Mouse (Mus musculus) lung, embryonic 14.5 days (tissue): ENCODE data around the gene Rora. TPM values are rescaled to one million over a fixed set of nuclear protein-coding genes. Genes with fewer than 3 reads are reported as not detected.

Source experiments
- ATAC-seq: fragments of 200-750 bp; cut with Nextera tagmentation; 2 replicates; pipeline ENCODE4 v1.8.0; 2017; ENCODE audit warnings: mild to moderate bottlenecking, moderate TSS enrichment, moderate library complexity; ENCODE audit not compliant: insufficient read depth
- DNase-seq: peaks from one replicate; pipeline ENCODE4 v3.0.0-alpha.2; 2015
- H3K27ac ChIP-seq: fragments of 300-500 bp; sonication (generic); 2 replicates; pipeline ENCODE4 v1.5.1; 2014; ENCODE audit warnings: low read depth, mild to moderate bottlenecking, moderate library complexity
- H3K27me3 ChIP-seq: fragments of 300-500 bp; sonication (generic); 2 replicates; pipeline ENCODE4 v1.6.1; 2014; ENCODE audit warnings: low read length, control low read depth; ENCODE audit not compliant: insufficient read depth
- H3K36me3 ChIP-seq: fragments of 300-500 bp; sonication (generic); 2 replicates; pipeline ENCODE4 v1.6.1; 2014; ENCODE audit warnings: control low read depth; ENCODE audit not compliant: insufficient read depth
- H3K4me1 ChIP-seq: fragments of 300-500 bp; sonication (generic); 2 replicates; pipeline ENCODE4 v1.6.1; 2014; ENCODE audit warnings: antibody characterized with exemption, control low read depth; ENCODE audit not compliant: insufficient read depth
- H3K4me2 ChIP-seq: fragments of 300-500 bp; sonication (generic); 2 replicates; pipeline ENCODE4 v1.6.1; 2014; ENCODE audit warnings: mild to moderate bottlenecking
- H3K4me3 ChIP-seq: fragments of 300-500 bp; sonication (generic); 2 replicates; pipeline ENCODE4 v1.5.1; 2014; ENCODE audit warnings: low read depth, low read length
- H3K9ac ChIP-seq: fragments of 300-500 bp; sonication (generic); 2 replicates; pipeline ENCODE4 v1.6.1; 2014
- H3K9me3 ChIP-seq: fragments of 300-500 bp; sonication (generic); 2 replicates; pipeline ENCODE4 v1.6.1; 2016; ENCODE audit warnings: low read depth, low read length, control low read depth
- CTCF ChIP-seq: IDR thresholded peaks from 2 replicates; pipeline ENCODE4 v1.5.1; 2016; ENCODE audit warnings: antibody characterized with exemption, low read depth
- whole genome bisulfite sequencing: fragments of 180-500 bp; shearing (Covaris S2); extraction: QIAGEN DNeasy Blood & Tissue Kit; methylation state at CpG from one replicate; pipeline ENCODE4 v1.1.7; 2014; 5-methylcytosine and 5-hydroxymethylcytosine counted together
- polyA plus RNA-seq: library from polyadenylated mRNA; unstranded; fragments of >200 nt; fragmentation: Nextera tagmentation; extraction: Ambion mirVana; gene quantifications from 2 replicates; pipeline ENCODE4 v1.2.1, GENCODE M21; 2014

Gene Rora
- polyA plus RNA-seq, 1 experiment from 2014 or later = 5.9 TPM

DNA sequence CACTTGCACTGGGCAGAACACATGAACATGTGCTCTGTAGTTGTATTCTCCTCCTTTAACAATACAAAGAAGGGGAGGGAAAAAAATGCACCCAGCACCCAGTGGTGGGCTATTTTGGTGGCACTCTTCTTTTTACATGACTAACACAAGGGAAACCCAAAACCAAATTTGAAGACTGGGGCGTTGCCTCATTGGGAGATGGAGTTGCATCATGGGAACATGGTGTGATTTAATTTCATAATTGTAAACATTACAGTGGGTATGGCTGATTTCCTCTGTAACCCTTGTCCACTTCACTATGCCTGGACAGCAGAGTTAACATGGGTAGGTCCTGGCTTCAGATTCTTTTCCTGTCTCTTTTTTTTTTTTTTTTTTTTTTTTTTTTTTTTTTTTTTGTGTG lies 634.5 kb downstream of the Rora start:
- WGBS = 81% methylated on average over 1 of the region's 1 CpGs
- no peak for ATAC-seq

DNA sequence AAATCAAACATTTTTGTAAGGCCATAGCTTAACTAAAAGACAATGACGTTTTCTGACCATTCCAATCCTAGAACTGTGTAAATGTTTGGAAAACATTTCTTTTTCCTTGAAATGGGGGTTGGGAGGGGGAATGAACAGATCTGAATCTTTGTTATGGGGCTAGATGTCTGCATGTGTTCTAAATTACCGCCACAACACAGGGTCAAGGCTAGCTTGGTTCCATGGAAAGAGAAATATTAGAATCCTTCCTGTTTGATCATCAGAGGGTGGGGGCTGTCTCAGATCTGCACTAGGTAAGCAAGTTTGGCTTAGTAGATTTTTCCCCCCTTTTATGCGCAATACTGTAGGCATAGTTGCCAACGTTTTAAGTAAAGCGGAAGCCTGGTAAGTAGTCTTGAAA lies 635.0 kb downstream of the Rora start:
- Histone ChIP-seq H3K36me3 (no peaks in the 10 kb centered on the region), H3K4me1 (peaks cover 9% of the 10 kb centered on the region; the same call in 1 of the 2 replicates), H3K4me3 (no peak overlapping the region), H3K27me3 (peaks cover 25% of the 10 kb centered on the region), H3K4me2 (peak overlapping the region; percentile 98), H3K27ac (no peak overlapping the region), H3K9me3 (no peaks in the 10 kb centered on the region), H3K9ac (no peak overlapping the region)
- DNase-seq (no peak), ATAC-seq (no peak)
- WGBS = 40% methylated on average over 5 of the region's 5 CpGs
- TF ChIP-seq CTCF = no peak

More for the DNA sequence above, 634.5 kb downstream of the Rora start:
- DNase-seq = no peak
- Histone ChIP-seq H3K9ac (no peak overlapping the region), H3K9me3 (no peaks in the 10 kb centered on the region), H3K4me2 (no peak overlapping the region), H3K4me1 (peaks cover 9% of the 10 kb centered on the region; the same call in 1 of the 2 replicates), H3K36me3 (no peaks in the 10 kb centered on the region), H3K27me3 (peaks cover 23% of the 10 kb centered on the region), H3K4me3 (no peak overlapping the region), H3K27ac (no peak overlapping the region)
- no peak for TF ChIP-seq CTCF

- peak overlapping the region; percentile 98 for H3K4me2 ChIP-seq
- no peak for TF ChIP-seq CTCF
- WGBS = 1% methylated on average over 49 of the region's 59 CpGs
- DNase-seq = peak; percentile 90
- H3K27me3 ChIP-seq = peaks cover 27% of the 10 kb centered on the region
- no peaks in the 10 kb centered on the region for H3K36me3 ChIP-seq
- no peaks in the 10 kb centered on the region for H3K9me3 ChIP-seq
- peaks cover 9% of the 10 kb centered on the region; the same call in 1 of the 2 replicates for H3K4me1 ChIP-seq
- ATAC-seq = peak; percentile 97
- peak overlapping the region; percentile 68 for H3K4me3 ChIP-seq
- H3K9ac ChIP-seq = peak overlapping the region; percentile 67
- 0 out of 2 replicates have a peak overlapping the region, but pooled peaks have one; percentile 50 for H3K27ac ChIP-seq
Observed at GRCm38 (mm10) chr9:69289056-69290017, 635.8 kb downstream of the Rora start.

GRCm38 (mm10) chr9:69290018-69290880 lies 636.7 kb downstream of the Rora start:
- no peak for TF ChIP-seq CTCF
- H3K27me3 ChIP-seq = peaks cover 27% of the 10 kb centered on the region
- WGBS = under 1% methylated on average over 72 of the region's 73 CpGs
- H3K4me3 ChIP-seq = peak overlapping the region; percentile 68
- H3K4me2 ChIP-seq = peak overlapping the region; percentile 98
- H3K9me3 ChIP-seq = no peaks in the 10 kb centered on the region
- H3K27ac ChIP-seq = 0 out of 2 replicates have a peak overlapping the region, but pooled peaks have one; percentile 50
- no peaks in the 10 kb centered on the region for H3K36me3 ChIP-seq
- H3K9ac ChIP-seq = peak overlapping the region; percentile 67
- peaks cover 9% of the 10 kb centered on the region; the same call in 1 of the 2 replicates for H3K4me1 ChIP-seq
- DNase-seq (peak; percentile 65), ATAC-seq (peak; percentile 69)

DNA sequence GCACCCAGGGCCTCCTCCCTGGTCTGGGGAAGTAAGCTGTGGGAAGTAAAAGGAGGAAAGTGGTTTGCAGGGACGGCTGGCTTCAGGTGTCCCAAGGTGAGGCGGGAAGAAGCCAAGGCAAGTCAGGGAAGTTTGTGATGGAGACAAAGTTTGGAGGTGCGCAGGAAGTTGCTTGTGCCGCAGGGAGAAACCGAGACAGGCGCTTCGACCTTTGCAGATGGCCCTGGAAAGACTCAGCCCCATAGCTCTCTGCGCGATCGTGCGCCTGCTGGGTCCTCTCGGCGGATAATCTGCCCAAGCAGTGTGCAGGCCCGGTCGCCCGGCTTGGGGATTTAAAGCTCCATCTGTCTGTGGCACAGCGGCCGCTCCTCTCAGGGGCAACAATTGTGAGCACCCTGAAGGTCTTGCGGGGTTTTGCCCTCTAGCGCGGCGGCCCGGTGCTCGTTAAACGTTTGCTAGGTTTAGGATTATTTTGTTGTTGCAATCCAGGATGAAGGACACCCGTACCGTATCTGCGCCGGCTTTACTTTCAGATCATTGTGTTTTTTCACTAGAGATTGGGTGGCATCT lies 637.4 kb downstream of the Rora start:
- Histone ChIP-seq H3K9ac (peak overlapping the region; percentile 67), H3K4me3 (peak overlapping the region; percentile 68), H3K9me3 (no peaks in the 10 kb centered on the region), H3K27ac (no peak overlapping the region), H3K4me1 (peaks cover 9% of the 10 kb centered on the region; the same call in 1 of the 2 replicates), H3K36me3 (no peaks in the 10 kb centered on the region), H3K4me2 (peak overlapping the region; percentile 98), H3K27me3 (peaks cover 27% of the 10 kb centered on the region)
- 3% methylated on average over 29 of the region's 29 CpGs for WGBS
- ATAC-seq = no peak
- no peak for TF ChIP-seq CTCF
- peak; percentile 44 for DNase-seq

DNA sequence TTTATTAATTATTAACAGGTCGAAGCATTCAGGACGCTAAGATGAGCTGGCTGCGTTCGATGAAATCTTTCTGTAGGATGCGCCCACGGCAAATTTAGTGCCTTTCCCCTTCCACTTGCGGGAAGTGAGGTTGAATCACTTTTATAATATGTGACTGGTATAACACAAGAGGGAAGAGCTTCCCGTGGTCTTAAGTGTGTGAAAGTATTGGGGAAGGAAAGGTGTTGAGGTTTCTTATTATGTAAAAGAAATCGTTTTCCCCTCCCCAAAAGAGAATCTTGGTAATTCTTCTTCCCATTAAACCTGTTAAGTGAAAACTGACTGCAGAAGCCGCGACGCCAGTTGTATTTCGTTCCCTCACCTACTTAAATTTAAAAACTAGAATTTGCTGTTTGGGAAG lies 637.9 kb downstream of the Rora start:
- Histone ChIP-seq H3K4me1 (peaks cover 9% of the 10 kb centered on the region; the same call in 1 of the 2 replicates), H3K4me2 (peak overlapping the region; percentile 98), H3K9ac (no peak overlapping the region), H3K27ac (no peak overlapping the region), H3K4me3 (peak overlapping the region; percentile 68), H3K27me3 (peaks cover 27% of the 10 kb centered on the region), H3K36me3 (no peaks in the 10 kb centered on the region), H3K9me3 (no peaks in the 10 kb centered on the region)
- ATAC-seq (no peak), DNase-seq (peak; percentile 23)
- 8% methylated on average over 13 of the region's 13 CpGs for WGBS
- TF ChIP-seq CTCF = no peak
